Mouse (Mus musculus) kidney, postnatal 36 days (tissue): Measurements from ENCODE around the gene Magix.
A peak's percentile ranks its signal among the peaks of the same experiment; 100 is the strongest.
"Not testable (repeated sequence)": the region's sequence is repeated elsewhere in the genome, so short reads cannot be mapped to it uniquely, and the experiment has no call there.

Experiments
- DNase-seq, 2 experiments: peaks; one replicate each; pipeline ENCODE4 v3.0.0; 2021 to 2022; ENCODE audit warnings: mixed read lengths in 2 of 2

The Magix gene

DNA sequence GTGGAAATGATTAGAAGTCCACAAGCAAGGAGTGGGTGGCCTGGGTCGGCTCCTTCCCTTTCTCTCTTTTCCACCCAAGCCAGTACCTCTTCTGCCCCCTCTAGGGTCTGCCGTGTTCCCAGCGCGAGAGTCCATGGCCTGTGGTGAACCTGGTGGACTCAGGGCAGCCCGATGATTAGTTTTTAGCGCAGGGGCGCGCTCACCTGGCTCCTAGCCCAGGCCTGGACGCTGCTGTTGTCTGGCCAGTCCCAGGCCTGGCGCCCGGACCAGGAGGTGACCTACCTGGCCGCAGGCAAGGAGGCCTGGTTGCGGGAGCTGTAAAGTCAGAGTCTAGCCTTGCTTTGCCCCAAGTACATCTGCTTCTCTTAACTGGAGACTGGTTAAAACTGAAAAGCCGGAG is at the start of gene Magix:
Gene Magix (minus strand): TSS at position 388 of the 400 bp plus-strand sequence.
- DNase-seq: peak; percentile 76 to 81

DNA sequence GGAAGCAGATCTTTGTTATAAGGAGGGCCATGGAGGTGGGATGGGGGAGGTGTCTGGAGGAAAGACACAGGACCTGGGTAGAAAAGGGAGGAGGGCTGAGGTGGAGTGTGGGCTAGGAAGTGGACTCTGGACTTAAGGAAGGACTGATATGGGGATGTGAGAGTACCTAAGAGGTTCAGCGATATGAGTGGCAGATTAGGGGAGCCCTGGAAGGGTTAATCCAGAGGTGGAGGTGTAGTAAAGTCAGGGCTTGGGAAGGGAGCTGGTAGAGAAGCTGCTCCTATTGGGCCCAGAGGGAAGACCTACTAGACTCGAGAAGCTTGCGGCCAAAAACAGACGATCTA is 47.8 kb upstream of the Magix start:
- DNase-seq: no peak

DNA sequence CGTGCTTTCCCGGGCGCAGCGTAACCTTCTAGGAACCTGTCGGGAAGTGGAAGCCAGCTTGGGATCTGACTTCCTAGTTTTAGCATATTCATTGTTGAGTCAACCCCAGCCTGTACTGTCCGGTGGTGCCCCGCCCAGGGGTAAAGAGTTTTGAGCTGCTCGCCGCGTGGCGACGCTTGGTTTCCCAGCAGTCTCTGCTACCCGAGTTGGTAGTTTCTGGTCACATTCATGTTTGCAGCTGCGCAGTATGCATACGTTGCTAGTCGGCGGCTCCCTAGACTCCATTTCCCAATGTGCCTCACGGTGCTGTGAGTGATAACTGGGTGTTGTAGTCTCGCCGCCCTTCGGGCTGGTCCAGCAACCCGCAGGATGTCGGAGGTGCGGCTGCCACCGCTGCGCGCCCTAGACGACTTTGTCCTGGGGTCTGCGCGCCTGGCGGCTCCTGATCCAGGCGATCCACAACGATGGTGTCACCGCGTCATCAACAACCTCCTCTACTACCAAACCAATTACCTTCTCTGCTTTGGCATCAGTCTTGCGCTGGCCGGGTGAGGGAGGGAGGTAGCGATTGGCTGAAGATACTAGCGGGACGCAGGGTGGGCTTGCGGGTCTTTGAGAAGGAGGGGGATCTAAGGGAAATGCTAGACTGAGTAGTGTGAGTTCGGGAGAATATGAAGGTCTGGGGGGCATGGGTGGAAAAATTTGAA is 47.3 kb upstream of the Magix start, which contains the start of gene Praf2:
Gene Praf2 (plus strand): TSS at position 225 of the 707 bp plus-strand sequence.
- peak; percentile 81 to 89 for DNase-seq

DNA sequence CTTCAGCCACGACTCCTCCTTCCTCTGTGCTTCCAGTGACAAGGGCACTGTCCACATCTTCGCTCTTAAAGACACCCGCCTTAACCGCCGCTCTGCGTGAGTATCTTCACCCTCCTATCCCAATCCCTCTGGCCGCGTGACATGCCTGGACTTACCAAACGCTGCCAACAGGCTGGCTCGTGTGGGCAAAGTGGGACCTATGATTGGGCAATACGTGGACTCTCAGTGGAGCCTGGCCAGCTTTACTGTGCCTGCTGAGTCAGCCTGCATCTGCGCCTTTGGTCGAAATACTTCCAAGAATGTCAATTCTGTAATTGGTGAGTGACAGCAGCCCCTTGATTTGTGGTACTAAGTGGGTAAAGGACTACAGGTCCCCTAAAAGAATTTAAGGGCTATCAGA is 46.1 kb upstream of the Magix start:
- no peak for DNase-seq

DNA sequence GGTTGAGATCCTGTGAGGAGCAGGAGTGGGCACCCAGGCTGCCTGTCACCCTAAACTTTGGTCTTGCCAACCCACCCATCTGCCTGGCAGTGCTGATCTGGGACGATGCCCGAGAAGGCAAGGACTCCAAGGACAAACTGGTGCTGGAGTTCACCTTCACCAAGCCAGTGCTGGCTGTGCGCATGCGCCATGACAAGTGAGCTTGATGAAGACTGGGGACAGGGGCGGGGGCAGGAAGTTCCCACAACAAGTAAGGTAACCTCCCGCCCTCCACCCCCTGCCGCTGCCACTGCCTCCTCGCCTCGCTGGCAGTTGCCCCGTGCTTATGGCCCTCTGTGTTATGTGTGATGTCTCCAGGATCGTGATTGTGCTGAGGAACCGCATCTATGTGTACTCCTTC is 44.8 kb upstream of the Magix start:
- no peak for DNase-seq

DNA sequence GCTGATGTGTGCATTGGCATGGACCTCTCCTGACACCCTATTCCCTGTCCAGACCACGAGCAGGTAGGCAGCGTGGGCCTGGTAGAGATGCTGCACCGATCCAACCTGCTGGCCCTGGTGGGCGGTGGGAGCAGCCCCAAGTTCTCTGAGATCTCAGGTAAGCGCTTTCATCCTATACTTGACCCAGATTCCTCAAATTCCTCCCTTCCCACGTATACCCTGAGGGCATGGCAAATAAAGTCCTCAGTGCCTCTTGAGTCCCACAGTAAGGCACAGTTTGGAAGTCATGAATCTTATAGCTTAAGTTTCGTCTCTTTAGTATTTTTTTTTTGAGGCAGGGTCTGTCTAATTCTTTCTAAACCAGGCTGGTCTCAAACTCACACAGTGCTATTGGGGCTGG is 43.1 kb upstream of the Magix start:
- DNase-seq: no peak

DNA sequence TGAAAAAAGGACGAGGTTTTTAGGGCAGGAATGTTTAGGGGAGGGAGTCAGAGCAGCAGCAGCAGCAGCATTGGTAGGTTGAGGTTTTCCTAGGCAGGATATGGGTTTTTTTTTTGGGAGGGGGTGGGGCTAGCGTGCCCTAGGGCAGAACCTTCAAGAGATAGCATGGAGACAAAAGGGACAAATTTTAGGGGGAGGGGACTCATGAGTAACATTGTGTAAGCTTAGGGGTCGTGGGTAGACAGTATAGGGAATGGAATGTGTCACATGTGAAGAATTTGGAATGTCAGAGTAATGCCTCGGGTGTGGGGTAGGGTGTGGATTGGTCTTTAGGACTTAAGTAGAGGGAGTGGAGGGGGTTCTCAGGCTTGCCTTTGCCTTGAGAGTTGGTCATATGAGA is 41.6 kb upstream of the Magix start:
- no peak for DNase-seq

DNA sequence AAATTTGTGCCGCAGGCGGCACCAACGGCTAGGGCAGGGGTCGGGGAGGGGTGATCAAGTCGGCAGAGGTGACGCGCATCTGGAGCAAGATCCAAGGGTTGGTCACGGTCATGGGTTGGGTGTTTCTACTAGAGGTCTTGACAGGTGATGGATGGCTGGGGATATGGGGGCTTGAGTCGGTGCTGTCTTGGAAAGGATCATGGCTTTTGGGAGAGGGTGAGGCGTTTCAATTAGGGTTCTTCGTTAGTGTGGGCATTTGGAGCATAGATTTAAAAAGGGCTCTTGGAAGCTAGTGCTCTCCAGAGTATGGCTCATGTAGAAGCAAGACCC is 41.2 kb upstream of the Magix start:
- no peak for DNase-seq

DNA sequence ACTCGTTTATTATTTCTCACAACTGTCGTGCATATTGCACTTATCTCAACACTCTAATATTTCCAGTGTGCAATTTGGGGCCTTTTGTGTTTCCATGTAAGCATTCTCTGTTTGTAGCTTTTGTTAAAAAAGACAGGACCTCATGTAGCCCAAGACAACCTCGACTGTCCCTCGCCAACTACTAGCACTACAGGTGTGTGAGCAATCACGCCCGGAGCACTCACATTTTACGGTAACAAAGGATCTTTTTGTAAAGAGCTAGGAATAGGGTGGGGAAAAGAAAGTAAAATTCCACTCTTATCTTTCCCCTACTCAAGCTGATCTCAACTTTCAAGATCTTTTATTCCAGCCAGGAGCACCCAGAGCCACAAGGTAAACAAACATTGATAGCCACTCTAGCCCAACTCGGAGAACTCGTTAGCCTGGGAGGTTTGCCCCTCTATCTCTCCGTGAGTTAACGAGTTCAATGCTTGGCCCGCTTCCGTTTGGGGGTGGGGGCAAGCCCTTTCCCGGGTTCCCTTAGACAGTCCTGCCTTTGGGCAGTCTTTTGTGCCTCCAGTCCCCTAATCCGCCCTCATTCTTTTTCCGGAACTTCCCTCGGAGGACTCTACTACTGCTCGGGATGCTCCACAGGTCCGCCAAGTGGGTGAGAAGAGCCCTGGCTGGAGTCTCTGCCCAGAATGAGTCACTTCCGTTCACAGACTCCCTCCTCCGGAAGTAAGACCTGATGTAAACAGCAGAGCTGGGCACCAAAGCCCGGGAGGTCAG is 40.6 kb upstream of the Magix start, which contains the start of gene Gm45208:
Gene Gm45208 (plus strand): TSS at position 732 of the 768 bp plus-strand sequence.
- peak; percentile 76 for DNase-seq

DNA sequence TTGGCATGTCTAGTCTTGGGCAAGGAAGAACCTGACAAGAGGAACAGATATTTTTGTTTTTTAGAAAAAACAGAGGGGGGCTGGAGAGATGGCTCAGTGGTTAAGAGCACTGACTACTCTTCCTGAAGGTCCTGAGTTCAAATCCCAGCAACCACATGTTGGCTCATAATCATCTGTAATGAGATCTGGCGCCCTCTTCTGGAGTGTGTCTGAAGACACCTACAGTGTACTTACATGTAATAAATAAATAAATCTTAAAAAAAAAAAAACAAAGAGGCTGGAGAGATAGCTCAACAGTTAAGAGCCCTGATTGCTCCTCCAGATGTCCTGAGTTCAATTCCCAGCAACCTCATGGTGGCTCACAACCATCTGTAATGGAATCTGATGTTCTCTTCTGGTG is 35.0 kb upstream of the Magix start:
- DNase-seq: peak in 1 of 2 experiments; percentile 31

DNA sequence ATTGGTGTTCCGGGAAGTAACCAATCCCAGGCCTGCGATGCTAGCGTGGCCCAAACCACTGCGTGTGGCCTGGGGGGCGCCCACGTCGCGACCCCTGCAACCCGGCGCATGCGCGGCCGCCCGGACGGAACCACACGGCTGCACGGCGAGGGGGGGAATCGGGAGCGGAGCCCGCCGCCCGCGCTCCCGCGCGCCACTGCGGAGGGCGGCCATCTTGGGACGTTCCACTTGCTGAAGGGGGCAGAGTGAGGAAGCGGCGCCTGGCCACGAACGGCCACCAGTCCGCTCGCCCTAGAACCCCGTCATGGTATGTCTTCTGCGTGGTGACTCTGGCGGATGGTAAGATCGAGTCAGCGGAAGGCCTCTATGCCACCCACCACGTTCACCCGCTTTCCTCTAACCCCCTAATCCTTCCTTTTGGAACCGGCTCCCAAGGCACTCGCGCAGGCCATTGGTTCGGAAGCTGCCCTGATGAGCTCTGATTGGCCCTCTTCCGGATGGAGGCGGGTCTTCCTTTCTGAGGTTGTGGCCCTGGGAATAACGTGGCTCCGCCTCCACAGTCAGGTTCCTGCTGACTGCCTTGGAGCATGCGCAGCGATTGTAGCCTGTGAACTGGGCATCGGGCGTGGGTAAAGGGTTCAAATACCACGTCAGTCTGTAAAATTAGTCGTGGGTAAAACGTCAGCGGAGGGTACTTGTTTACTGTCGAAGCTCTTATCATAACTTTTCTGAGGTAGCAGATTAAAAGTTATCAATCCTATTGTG is 33.3 kb upstream of the Magix start, which contains the start of gene Wdr45:
Gene Wdr45 (plus strand): TSS at position 199 of the 765 bp plus-strand sequence.
- peak; percentile 94 to 98 for DNase-seq

DNA sequence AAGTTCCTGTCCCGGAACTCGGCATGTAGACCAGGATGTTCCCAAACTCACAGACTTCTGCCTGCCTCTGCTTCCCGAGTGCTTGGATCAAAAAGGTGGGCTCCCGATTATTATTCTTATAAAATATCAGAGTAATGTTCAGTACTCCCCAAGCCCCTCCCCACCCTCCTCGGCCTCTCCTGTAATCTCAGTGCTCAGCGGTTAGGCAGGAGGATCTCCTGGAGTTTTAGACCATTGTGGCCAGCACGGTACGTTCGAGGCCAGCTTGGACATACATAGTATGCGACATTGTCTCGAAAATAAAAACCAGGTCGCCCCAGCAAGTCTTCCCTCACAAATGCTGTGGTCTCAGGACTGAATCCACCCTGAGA is 32.7 kb upstream of the Magix start:
- not testable (repeated sequence) for DNase-seq

DNA sequence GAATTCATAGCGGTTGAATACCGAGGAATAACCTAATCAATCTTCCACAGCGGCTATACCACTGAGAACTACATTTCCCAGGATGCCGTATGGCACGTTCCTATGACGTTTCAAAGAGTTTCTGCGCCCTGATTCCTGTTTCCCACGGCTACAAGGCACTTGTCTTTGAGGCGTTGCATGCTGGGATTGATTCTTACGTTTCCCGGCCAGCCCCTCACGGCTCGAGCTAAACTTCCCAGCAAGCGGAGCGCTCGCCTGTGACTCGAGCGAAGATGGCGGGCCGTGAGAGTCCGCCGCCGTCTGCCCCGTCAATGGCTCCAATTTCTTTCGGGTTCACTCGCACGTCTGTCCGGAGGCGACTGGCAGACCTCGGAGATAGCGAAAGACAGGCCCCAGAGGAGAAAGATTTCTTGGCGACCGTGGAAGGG is 15.9 kb upstream of the Magix start, which contains the start of gene Gpkow:
Gene Gpkow (plus strand): TSS at position 178 of the 428 bp plus-strand sequence.
- peak; percentile 85 to 93 for DNase-seq

DNA sequence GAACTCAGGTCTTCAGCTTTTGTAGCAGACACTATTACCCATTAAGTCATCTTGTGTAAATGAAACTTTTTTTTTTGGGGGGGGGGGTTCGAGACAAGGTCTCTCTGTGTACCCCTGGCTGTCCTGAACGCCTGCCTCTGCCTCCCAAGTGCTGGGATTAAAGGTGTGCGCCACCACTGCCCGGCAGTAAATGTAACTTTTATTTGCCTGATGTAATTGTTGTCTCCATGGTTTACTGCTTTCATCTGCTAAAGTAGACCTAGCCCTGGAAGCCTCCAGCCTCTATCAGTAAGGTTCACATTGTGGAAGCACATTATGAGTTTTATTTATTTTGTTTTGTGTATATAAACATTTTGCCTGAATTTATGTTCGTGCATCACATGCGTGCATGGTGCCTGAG is 15.5 kb upstream of the Magix start:
- no peak for DNase-seq

DNA sequence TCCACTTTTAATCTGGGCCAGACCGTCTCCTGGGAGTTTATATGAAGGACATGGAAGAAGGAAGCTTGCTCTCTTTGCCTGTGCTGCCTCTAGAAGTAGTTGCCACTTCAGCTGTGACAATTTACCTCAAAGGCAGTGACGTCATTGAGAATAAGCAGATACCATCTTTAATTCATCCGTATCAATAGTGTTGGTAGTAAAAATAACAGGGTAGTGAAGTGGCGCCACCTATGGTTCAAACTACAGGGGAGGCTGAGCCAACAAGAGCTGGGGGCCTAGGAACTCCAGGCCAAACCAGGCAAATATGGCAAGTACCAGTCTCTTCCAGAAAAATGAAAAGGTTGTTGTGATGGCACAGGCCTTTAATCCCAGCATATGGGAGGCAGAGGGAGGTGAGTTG is 11.8 kb upstream of the Magix start:
- peak; percentile 33 to 60 for DNase-seq

DNA sequence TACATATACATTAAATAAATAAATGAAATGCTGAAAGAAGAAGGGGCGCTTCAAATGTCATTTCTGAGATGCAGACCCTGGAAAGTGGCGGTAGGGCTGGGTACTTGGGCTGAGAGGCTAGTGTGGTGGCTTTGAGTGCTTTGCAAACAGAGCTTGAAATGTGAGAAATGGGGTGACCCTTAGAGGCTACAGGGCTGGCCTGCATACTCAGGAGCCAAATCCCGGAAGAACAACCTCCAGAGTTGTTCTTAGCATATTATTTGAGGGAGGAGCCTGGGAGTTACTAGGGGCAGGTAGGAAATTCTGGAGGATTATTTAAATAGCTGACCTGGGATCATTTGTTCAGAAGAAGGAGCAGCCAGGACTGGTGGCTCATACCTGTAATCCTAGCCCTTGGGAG is 9.4 kb upstream of the Magix start:
- DNase-seq: no peak

DNA sequence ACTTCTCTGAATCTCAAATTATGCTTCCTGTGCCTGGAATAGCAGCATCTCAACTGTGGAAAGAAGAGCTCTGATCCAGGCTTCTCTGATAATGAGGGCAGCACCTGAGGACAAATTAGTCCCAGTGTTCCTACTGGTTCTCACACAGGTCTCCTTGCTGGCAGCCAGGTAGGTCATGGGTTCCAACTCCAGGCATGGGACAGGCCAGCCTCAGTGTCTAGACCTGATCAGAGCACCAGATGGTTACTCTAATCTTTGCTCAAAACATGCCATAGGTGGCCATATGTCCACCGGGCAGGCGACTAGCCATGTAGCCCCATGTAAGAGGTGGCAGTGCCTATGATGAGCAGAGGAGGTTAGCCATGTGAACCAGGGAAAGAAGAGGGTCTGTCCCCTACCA is 7.3 kb upstream of the Magix start:
- DNase-seq: no peak

DNA sequence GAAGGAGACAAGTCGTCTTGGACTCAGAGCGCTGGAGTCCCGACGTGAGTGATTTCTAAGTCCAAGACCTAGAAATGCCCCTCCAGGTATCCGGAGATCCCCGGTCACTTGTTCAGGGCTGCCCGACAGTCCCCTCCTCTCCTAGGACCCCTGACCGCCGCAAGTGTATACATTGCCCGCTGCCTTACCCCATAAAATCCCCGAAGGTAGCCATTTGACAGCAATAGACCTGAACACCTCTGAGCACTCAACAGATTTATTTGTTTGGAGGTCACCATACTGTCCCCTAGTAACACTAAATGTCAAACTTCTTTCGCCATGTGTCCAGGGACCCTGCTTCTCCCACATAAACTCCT is 1.0 kb downstream of the Magix start:
- DNase-seq: no peak

DNA sequence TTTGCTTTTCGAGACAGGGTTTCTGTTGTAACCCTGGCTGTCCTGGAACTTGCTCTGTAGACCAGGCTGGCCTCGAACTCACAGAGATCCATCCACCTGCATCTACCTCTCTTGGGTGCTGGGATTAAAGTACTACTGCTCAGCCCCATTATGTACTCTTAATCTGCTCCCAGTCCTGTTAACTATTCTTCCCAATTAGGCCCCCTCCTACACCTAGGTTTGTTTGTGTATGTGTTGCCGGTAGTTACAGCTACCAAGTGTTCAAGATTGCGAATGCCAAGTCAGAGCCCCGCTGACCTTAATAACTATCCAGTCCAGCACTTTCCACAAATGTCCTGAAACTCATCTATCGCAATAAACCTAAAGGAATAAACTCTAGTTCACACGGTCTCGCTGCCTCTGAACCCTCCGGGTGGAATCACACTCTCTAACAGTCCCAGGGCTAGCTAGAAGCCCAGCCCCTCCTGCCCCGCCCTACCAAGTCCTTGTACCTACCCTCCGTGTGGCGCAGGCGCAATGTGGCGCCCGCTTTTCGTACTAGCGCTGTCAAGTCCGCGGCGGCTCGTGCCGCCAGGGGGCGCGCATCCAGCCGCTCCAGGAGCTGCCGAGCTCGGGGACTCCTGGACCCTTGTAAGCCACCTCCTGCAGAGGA is 1.5 kb downstream of the Magix start:
- DNase-seq: peak; percentile 94 to 96

DNA sequence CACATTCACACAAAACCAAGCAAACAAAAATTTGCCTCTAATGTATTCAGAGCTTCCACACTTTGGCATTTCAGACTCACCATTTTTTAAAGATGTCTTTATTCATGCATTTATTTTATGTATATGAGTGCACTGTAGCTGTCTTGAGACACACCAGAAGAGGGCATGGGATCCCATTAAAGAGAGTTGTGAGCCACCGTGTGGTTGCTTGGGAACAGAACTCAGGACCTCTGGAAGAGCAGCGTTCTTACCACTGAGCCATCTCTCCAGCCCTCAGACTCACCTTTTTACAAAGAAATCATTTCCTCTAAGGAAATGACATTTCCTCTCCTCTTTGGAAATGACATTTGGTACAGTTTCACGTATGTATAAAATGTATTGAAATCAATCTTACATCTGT is 2.1 kb downstream of the Magix start:
- no peak for DNase-seq

DNA sequence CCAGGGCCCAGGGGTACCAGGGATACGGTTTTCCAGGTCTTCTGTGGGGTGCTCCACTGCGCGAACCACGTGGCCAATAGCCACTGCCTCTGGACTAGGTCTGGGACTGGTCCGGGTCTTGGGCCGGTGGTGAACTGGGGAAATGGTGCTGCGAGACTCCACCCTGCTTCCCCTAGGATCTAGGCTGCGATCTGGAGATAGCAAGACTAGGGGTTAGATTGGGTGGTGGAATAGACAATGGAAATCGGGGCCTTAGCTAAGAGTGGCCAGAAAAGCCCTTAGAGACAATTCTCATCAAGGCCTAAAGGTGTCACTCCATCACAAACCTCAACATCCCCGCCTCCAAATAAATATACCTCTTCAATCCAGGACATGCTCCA is 6.1 kb downstream of the Magix start:
- no peak for DNase-seq

DNA sequence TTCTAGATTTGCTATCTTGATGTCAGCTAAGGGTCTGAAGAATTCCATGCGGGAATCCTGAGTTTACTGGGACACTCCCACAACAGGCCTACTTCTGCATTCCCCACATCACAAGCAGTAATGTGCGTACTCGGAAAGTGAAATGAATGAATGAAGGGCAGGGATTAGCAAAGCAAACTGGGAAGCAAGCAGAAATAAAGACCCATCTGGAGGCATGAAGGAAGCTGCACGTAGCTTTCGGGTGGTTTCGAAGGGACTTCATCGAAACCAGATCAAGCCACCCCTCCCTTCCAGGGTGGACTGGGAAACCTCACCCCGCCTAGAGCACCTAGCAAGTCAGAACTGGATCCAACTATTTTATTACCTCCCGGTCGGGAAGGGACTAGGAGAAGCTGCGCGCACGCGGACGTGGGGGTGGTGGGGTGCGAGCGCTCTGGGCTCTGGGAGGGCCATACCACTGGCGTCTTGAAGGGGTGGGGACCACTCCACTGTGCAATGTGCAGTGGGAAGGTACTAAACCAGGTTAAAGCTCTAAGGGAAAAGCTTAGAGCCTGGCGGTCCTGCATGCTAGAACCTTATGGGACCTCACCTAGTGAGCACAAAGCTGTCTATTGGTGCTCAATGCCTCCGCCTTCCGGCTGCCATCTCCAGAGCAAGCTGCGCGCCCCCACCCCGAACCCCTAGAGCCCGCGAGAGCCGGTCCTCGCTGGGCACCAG is 6.6 kb downstream of the Magix start:
- DNase-seq: peak; percentile 30 to 31
